Mouse (Mus musculus) heart, adult 2 months (tissue): Measurements from ENCODE around the gene Grik5.

Experiments
- CTCF ChIP-seq: fragments of 200-600 bp; IDR thresholded peaks from 2 replicates; pipeline ENCODE4 v1.8.1; 2022; ENCODE audit warnings: antibody characterized with exemption, mild to moderate bottlenecking, moderate library complexity
- POLR2A ChIP-seq: fragments of 200-500 bp; IDR thresholded peaks from 2 replicates; pipeline ENCODE4 v1.6.1; 2011; ENCODE audit warnings: mild to moderate bottlenecking, low read depth, low read length, control low read depth; ENCODE audit not compliant: insufficient read depth

GRCm38 (mm10) chr7:25106790-25107502, 34.8 kb upstream of the Grik5 start:
- TF ChIP-seq POLR2A (no peak), CTCF (no peak)
